Mouse (Mus musculus) G1E (cell line): ENCODE data around the gene Rgs10.

ENCODE experiments used
- CTCF ChIP-seq: IDR thresholded peaks from 2 replicates; pipeline ENCODE4 v1.5.1; 2012; ENCODE audit warnings: low read depth, low read length, inconsistent platforms, mixed read lengths
- GATA1 ChIP-seq: IDR thresholded peaks from 2 replicates; pipeline ENCODE4 v1.6.1; 2012; ENCODE audit warnings: borderline replicate concordance, low read length, inconsistent platforms, mixed read lengths

GRCm38 (mm10) chr7:128392972-128393314 is 25.6 kb downstream of the Rgs10 start:
- no peak for TF ChIP-seq CTCF
- no peak for TF ChIP-seq GATA1
